Mouse (Mus musculus) hematopoietic stem cell, adult 5-6 weeks (primary cell): Measurements from ENCODE around the gene Slc4a3. TPM values are rescaled to one million over a fixed set of nuclear protein-coding genes. Genes with fewer than 3 reads are reported as not detected.

ENCODE experiments used
- ATAC-seq, 2 experiments: fragments of 125-278 bp in 1 of 2; replicated peaks in 1 of 2; 2 replicates each; pipeline ENCODE4 v1.8.0; 2016 to 2017; ENCODE audit warnings: inconsistent platforms in 2 of 2, mild to moderate bottlenecking in 2 of 2, moderate number of reproducible peaks in 2 of 2, low read depth in 1 of 2, moderate TSS enrichment in 1 of 2; ENCODE audit not compliant: low FRiP score in 2 of 2, poor library complexity in 2 of 2, severe bottlenecking in 2 of 2, insufficient read depth in 1 of 2, low TSS enrichment in 1 of 2
- total RNA-seq: library from RNA; stranded (forward); fragments of 172-1452, 232-1000 nt; gene quantifications from 2 replicates; pipeline ENCODE4 v1.2.3, GENCODE M21; 2017

Gene Slc4a3
- total RNA-seq, 1 experiment from 2014 or later = 0.20 TPM

GRCm38 (mm10) chr1:75550586-75550985, 4.5 kb downstream of the Slc4a3 start:
- no peak for ATAC-seq

GRCm38 (mm10) chr1:75555680-75556079, 9.6 kb downstream of the Slc4a3 start:
- ATAC-seq = no peak

GRCm38 (mm10) chr1:75556143-75556781, 10.2 kb downstream of the Slc4a3 start:
- ATAC-seq = no peak

- no peak for ATAC-seq
These were observed 11.0 kb downstream of the Slc4a3 start for GRCm38 (mm10) chr1:75557041-75557440.

- no peak for ATAC-seq
These were observed 12.5 kb downstream of the Slc4a3 start for GRCm38 (mm10) chr1:75558388-75559178.

GRCm38 (mm10) chr1:75559212-75559925, 13.3 kb downstream of the Slc4a3 start:
- peak; percentile 91 for ATAC-seq

GRCm38 (mm10) chr1:75560206-75560913, 14.3 kb downstream of the Slc4a3 start:
- ATAC-seq = no peak

GRCm38 (mm10) chr1:75561221-75561897, 15.3 kb downstream of the Slc4a3 start:
- ATAC-seq = no peak

- ATAC-seq = no peak
These were observed 15.8 kb downstream of the Slc4a3 start for GRCm38 (mm10) chr1:75561898-75562238.

- no peak for ATAC-seq
These were observed 18.0 kb downstream of the Slc4a3 start for GRCm38 (mm10) chr1:75564102-75564501.

GRCm38 (mm10) chr1:75564916-75565315, 18.9 kb downstream of the Slc4a3 start:
- ATAC-seq = no peak

GRCm38 (mm10) chr1:75565616-75566015, 19.6 kb downstream of the Slc4a3 start:
- peak; percentile 86 to 89 for ATAC-seq

- no peak for ATAC-seq
These were observed 24.3 kb downstream of the Slc4a3 start for GRCm38 (mm10) chr1:75570403-75570802.

- ATAC-seq = no peak
These were observed 26.7 kb downstream of the Slc4a3 start for GRCm38 (mm10) chr1:75572776-75573175.

GRCm38 (mm10) chr1:75573715-75574114, 27.6 kb downstream of the Slc4a3 start:
- no peak for ATAC-seq

- no peak for ATAC-seq
These were observed 28.6 kb downstream of the Slc4a3 start for GRCm38 (mm10) chr1:75574476-75575310.
